Mouse (Mus musculus): ENCODE results near the gene Dido1. TPM values are rescaled to one million over a fixed set of nuclear protein-coding genes. Genes with fewer than 3 reads are reported as not detected.
A peak's percentile ranks its signal among the peaks of the same experiment; 100 is the strongest.

The Dido1 gene
- polyA plus RNA-seq, 1 experiment from 2014 or later = 28.2 TPM

GRCm38 (mm10) chr2:180740349-180740748, 30.6 kb upstream of the Dido1 start:
- Histone ChIP-seq H3K9me3 (no peaks in the 10 kb centered on the region), H3K4me2 (no peak overlapping the region), H3K27me3 (no peaks in the 10 kb centered on the region), H3K4me3 (no peak overlapping the region), H3K9ac (no peak overlapping the region), H3K4me1 (no peaks in the 10 kb centered on the region), H3K36me3 (no peaks in the 10 kb centered on the region), H3K27ac (no peak overlapping the region)
- ATAC-seq (ENCODE audit: insufficient number of reproducible peaks, low FRiP score, low TSS enrichment, low read depth) = no peak
- WGBS = 35% methylated on average over 3 of the region's 3 CpGs

- ATAC-seq (ENCODE audit: insufficient number of reproducible peaks, low FRiP score, low TSS enrichment, low read depth) = no peak
Observed at GRCm38 (mm10) chr2:180737984-180738383, 28.2 kb upstream of the Dido1 start.

DNA sequence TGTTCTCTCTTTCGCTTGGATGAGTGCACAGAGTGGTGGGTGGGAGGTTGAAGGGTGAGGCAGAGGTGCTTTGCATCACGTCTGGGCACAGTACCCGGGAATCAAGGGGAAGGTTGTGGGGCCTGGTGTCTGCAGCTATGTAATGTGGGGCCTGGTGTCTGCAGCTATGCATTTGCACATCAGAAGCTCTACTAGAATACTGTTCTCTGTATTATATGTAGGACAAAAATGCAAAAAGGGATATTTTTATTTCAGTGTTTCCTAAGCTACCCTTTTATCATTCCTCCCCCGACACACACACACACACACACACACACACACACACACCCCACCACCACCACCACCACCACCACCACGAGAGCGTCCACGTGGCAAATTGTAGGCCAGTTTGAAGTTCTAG, 25.4 kb upstream of the Dido1 start:
- no peaks in the 10 kb centered on the region for H3K36me3 ChIP-seq
- ATAC-seq (ENCODE audit: insufficient number of reproducible peaks, low FRiP score, low TSS enrichment, low read depth) = no peak
- no peak overlapping the region for H3K4me3 ChIP-seq
- H3K4me2 ChIP-seq = no peak overlapping the region
- H3K27ac ChIP-seq = no peak overlapping the region
- H3K27me3 ChIP-seq = no peaks in the 10 kb centered on the region
- H3K4me1 ChIP-seq = no peaks in the 10 kb centered on the region
- no peaks in the 10 kb centered on the region for H3K9me3 ChIP-seq
- 77% methylated on average over 7 of the region's 7 CpGs for WGBS
- no peak overlapping the region for H3K9ac ChIP-seq

More at GRCm38 (mm10) chr2:180737984-180738383, 28.2 kb upstream of the Dido1 start:
- WGBS = 78% methylated on average over 2 of the region's 2 CpGs
- Histone ChIP-seq H3K9ac (no peak overlapping the region), H3K4me1 (no peaks in the 10 kb centered on the region), H3K27ac (no peak overlapping the region), H3K4me3 (no peak overlapping the region), H3K4me2 (no peak overlapping the region), H3K9me3 (no peaks in the 10 kb centered on the region), H3K27me3 (no peaks in the 10 kb centered on the region), H3K36me3 (no peaks in the 10 kb centered on the region)

GRCm38 (mm10) chr2:180731984-180732383, 22.2 kb upstream of the Dido1 start:
- no peaks in the 10 kb centered on the region for H3K9me3 ChIP-seq
- H3K9ac ChIP-seq = no peak overlapping the region
- H3K27ac ChIP-seq = no peak overlapping the region
- 0 out of 2 replicates have a peak, but pooled peaks cover 5% of the 10 kb centered on the region for H3K27me3 ChIP-seq
- 62% methylated on average over 6 of the region's 6 CpGs for WGBS
- no peak for ATAC-seq (ENCODE audit: insufficient number of reproducible peaks, low FRiP score, low TSS enrichment, low read depth)
- H3K4me3 ChIP-seq = no peak overlapping the region
- no peaks in the 10 kb centered on the region for H3K4me1 ChIP-seq
- H3K4me2 ChIP-seq = no peak overlapping the region
- H3K36me3 ChIP-seq = no peaks in the 10 kb centered on the region

DNA sequence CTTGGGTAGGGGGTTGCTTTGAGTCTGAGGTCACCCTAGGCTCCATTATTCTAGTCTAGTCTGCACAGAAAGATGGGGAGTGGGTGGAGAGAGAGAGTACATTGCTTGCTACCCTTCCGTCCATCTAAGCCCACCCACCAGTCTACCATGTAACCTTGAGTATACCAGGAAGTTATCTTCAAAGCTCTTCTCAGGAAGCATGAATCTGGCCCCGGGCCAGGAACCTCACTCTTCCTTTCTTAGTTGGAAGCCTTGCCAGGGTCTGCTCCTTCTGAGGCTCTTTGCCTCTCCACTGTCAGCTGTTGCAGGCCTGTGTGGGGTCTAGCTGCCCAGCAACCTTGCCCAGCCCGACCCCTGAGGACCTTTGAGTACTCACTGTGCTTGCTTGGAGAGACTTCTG, 21.2 kb upstream of the Dido1 start:
- Histone ChIP-seq H3K27ac (no peak overlapping the region), H3K4me1 (no peaks in the 10 kb centered on the region), H3K4me2 (no peak overlapping the region), H3K4me3 (no peak overlapping the region), H3K9me3 (no peaks in the 10 kb centered on the region), H3K9ac (no peak overlapping the region), H3K36me3 (no peaks in the 10 kb centered on the region), H3K27me3 (0 out of 2 replicates have a peak, but pooled peaks cover 5% of the 10 kb centered on the region)
- no peak for ATAC-seq (ENCODE audit: insufficient number of reproducible peaks, low FRiP score, low TSS enrichment, low read depth)
- 60% methylated on average over 3 of the region's 3 CpGs for WGBS

DNA sequence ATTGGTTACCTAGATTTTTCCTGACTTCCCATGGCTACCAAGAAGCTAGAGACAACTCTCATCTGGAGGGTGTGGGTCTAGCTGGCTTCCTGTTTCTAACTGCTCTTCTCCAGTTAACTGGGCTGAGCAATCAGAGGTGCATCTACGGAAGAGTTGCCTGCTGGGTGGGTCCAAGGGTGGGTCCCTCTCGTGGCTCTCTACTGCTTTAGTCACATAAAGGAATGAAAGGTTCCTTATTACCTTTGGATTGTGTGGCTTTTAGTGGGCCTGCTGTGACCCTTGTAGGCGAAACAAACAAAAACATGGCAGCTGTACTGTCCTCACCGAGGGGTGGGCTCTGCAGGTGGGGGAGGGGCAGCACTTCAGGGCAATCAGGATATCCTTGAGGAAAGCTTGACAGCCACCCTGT, 17.8 kb upstream of the Dido1 start:
- H3K27ac ChIP-seq = no peak overlapping the region
- WGBS = 61% methylated on average over 4 of the region's 4 CpGs
- no peak for ATAC-seq (ENCODE audit: insufficient number of reproducible peaks, low FRiP score, low TSS enrichment, low read depth)
- H3K4me2 ChIP-seq = no peak overlapping the region
- H3K4me3 ChIP-seq = no peak overlapping the region
- no peaks in the 10 kb centered on the region for H3K9me3 ChIP-seq
- H3K27me3 ChIP-seq = 0 out of 2 replicates have a peak, but pooled peaks cover 5% of the 10 kb centered on the region
- H3K36me3 ChIP-seq = peaks cover 16% of the 10 kb centered on the region
- no peak overlapping the region for H3K9ac ChIP-seq
- H3K4me1 ChIP-seq = peaks cover 10% of the 10 kb centered on the region

DNA sequence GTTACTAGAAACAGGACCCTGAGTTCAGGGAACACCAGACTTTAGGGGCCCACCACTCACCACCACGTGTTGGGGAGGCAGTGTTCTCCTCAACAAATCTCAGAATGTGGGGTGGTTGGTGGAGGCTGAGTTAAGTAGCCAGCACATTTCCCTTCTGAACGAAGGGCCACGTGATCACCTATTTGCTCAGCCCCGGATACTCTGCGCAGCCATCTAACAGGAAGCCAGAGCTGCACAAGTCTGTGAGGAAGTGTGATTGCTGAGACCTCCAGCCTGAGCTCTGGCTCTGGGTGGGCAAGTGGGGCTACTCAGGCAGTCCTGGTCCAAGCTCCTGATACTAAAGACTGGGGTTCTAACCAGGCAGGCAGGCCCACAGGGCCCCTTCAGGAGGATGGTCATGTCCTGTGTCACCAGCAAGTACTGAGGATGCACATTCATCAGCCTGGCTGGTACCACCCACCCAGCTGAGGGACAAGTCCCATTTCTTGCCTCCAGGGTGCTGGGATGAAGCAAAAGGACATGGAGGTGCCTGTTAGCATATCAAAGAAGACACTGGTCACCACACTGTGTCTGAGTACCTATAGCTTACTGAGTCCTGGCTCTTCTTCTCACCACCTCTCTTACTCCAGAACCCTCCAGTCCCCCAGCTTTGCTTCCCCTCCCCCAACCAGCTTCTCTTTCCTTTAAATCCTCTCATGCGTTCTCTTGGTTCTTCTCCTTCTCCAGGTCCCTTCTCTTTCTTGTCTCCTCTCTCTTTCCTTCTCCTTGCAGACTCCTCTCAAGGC, 17.1 kb upstream of the Dido1 start:
- 73% methylated on average over 6 of the region's 6 CpGs for WGBS
- ATAC-seq (ENCODE audit: insufficient number of reproducible peaks, low FRiP score, low TSS enrichment, low read depth) = no peak
- peaks cover 10% of the 10 kb centered on the region for H3K4me1 ChIP-seq
- peaks cover 24% of the 10 kb centered on the region for H3K36me3 ChIP-seq
- H3K27me3 ChIP-seq = 0 out of 2 replicates have a peak, but pooled peaks cover 5% of the 10 kb centered on the region
- H3K4me2 ChIP-seq = no peak overlapping the region
- no peak overlapping the region for H3K27ac ChIP-seq
- no peak overlapping the region for H3K4me3 ChIP-seq
- no peaks in the 10 kb centered on the region for H3K9me3 ChIP-seq
- no peak overlapping the region for H3K9ac ChIP-seq

DNA sequence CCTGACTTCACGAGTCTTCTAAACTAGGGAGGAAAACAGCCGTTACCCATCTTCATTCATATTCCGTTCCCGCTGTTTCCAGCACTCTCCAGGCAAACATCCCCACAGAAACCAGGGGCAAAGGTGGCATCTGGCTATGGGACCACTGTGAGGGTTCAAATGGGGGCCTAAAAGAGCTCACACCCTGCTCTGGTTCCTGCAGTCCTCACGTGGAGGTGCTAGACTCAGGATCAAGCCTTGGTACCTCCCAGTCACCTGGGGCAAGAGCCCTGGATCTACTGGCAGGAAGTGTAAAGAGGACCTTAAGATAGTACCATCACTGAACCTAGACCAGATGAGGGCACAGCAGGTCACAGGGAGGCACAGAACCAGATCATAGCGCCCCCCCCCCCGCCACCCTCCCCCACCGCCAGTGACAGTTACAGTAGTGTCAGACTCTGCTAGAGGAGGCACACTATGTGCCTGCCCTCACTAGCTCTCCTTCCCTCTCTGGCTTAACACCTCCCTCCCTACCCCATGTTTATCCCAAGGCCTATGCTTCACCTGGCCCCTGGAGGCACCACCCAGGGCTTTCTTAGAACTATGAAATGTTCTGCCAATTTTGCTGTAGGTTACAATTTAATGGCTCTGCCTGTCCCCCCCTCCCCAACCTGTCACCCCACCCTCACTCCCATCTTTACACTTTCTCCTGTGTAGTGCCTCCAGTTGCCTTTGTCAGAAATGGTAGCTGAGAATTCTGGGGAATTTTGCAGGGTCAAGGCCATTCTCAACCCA, 16.2 kb upstream of the Dido1 start:
- Histone ChIP-seq H3K9me3 (no peaks in the 10 kb centered on the region), H3K27me3 (0 out of 2 replicates have a peak, but pooled peaks cover 5% of the 10 kb centered on the region), H3K9ac (no peak overlapping the region), H3K4me1 (peaks cover 10% of the 10 kb centered on the region), H3K27ac (no peak overlapping the region), H3K4me3 (peak overlapping the region; percentile 20; the same call in 1 of the 2 replicates), H3K36me3 (peaks cover 32% of the 10 kb centered on the region), H3K4me2 (peak overlapping the region; percentile 39; the same call in 1 of the 2 replicates)
- no peak for ATAC-seq (ENCODE audit: insufficient number of reproducible peaks, low FRiP score, low TSS enrichment, low read depth)
- 24% methylated on average over 8 of the region's 8 CpGs for WGBS

GRCm38 (mm10) chr2:180725414-180725778, 15.6 kb upstream of the Dido1 start:
- Histone ChIP-seq H3K27me3 (0 out of 2 replicates have a peak, but pooled peaks cover 5% of the 10 kb centered on the region), H3K4me1 (peaks cover 10% of the 10 kb centered on the region), H3K4me2 (peak overlapping the region; percentile 39), H3K9ac (no peak overlapping the region), H3K4me3 (peak overlapping the region; percentile 20), H3K9me3 (no peaks in the 10 kb centered on the region), H3K36me3 (peaks cover 38% of the 10 kb centered on the region), H3K27ac (no peak overlapping the region)
- ATAC-seq (ENCODE audit: insufficient number of reproducible peaks, low FRiP score, low TSS enrichment, low read depth) = no peak
- WGBS = 9% methylated on average over 6 of the region's 6 CpGs

DNA sequence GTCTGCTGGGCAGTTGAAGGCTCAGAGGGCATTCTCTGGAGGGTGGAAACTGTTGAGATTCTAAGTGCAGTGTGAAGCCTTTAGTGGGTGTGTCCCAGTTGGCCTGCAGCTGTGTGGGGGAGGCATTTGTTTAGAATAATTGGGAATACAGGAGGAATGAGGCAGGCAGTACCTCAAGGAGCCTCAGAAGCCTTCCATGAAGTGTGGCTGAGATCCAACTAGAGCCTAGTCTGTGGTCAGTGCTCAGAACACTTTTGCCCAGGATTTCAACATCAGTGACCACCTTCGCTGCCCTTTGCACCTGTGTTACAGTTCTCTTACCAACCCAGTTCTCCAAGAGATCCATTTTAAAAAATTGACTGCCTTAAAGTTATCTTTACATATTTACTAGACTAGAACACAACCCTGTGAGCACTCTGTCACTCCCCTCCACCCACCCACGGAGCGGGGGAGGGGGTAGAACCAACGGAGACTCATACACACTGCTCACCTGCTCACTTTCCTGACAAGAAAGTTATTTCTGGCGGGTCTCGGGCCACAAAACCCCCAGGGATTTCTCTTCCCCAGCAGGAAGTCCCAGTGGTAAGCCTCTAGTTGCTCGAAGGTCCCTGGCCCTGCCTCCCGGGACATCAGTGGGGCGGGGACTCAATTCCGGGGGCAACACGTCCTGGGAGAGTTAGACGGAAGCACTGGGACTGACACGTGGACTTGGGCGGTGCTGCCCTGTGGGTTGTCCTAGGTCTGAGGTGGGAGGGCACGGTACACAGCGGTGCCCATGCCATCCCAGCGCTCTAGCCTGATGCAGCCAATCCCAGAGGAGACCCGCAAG, 15.0 kb upstream of the Dido1 start, which contains the start of gene Slc17a9:
Gene Slc17a9, plus strand, starts transcription at position 679 of the 829 bp plus-strand sequence.
- 6% methylated on average over 18 of the region's 18 CpGs for WGBS
- peak; percentile 36; the same call in 1 of the 2 replicates for ATAC-seq (ENCODE audit: insufficient number of reproducible peaks, low FRiP score, low TSS enrichment, low read depth)
- no peak within 1 kb of the TSS for H3K27ac ChIP-seq
- H3K27me3 ChIP-seq = 0 out of 2 replicates have a peak, but pooled peaks cover 5% of the 10 kb centered on the region
- H3K4me3 ChIP-seq = peak within 1 kb of the TSS; percentile 20
- H3K4me1 ChIP-seq = peaks cover 10% of the 10 kb centered on the region
- peaks cover 43% of the 10 kb centered on the region for H3K36me3 ChIP-seq
- no peak within 1 kb of the TSS for H3K9ac ChIP-seq
- no peaks in the 10 kb centered on the region for H3K9me3 ChIP-seq
- peak within 1 kb of the TSS; percentile 39 for H3K4me2 ChIP-seq

DNA sequence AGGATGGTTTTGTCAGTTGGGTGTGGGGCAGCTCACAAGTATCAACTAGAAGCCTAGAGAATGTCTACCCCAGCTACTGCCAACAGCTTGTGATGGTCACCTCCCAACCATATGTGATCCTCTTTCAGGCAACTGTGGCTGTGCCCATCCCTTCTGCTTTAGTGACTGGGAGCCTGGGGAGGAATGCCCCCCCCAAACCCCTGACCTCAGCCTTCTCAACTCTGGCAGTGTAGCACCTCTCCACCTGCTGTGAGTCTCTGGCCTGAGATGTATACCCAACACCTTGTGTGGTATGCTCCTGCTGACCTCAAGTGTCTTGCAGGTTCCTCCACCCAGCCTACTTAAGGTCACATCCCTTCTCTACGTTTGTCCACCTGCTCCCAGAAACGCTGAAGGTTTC, 14.1 kb upstream of the Dido1 start:
- H3K27me3 ChIP-seq = 0 out of 2 replicates have a peak, but pooled peaks cover 5% of the 10 kb centered on the region
- H3K36me3 ChIP-seq = peaks cover 51% of the 10 kb centered on the region
- H3K9me3 ChIP-seq = no peaks in the 10 kb centered on the region
- H3K9ac ChIP-seq = no peak overlapping the region
- H3K4me3 ChIP-seq = no peak overlapping the region
- no peak for ATAC-seq (ENCODE audit: insufficient number of reproducible peaks, low FRiP score, low TSS enrichment, low read depth)
- peaks cover 10% of the 10 kb centered on the region for H3K4me1 ChIP-seq
- H3K4me2 ChIP-seq = no peak overlapping the region
- WGBS = 72% methylated on average over 2 of the region's 2 CpGs
- no peak overlapping the region for H3K27ac ChIP-seq
